Mouse (Mus musculus): Measurements from ENCODE around the gene Mal.
"Not testable (repeated sequence)": the region's sequence is repeated elsewhere in the genome, so short reads cannot be mapped to it uniquely, and the experiment has no call there.

Gene Mal

GRCm38 (mm10) chr2:127624786-127625185 lies 31.7 kb downstream of the Mal start:
- no peak for DNase-seq (ENCODE audit: low read depth, low spot score)

- DNase-seq (ENCODE audit: low read depth, low spot score): no peak
Measured at GRCm38 (mm10) chr2:127622065-127622464, 34.4 kb downstream of the Mal start.

GRCm38 (mm10) chr2:127619311-127619710 lies 37.2 kb downstream of the Mal start:
- DNase-seq (ENCODE audit: low read depth, low spot score): no peak

GRCm38 (mm10) chr2:127612288-127612687 lies 44.2 kb downstream of the Mal start:
- DNase-seq (ENCODE audit: low read depth, low spot score): no peak

GRCm38 (mm10) chr2:127611386-127611785 lies 45.1 kb downstream of the Mal start:
- DNase-seq (ENCODE audit: low read depth, low spot score): no peak

GRCm38 (mm10) chr2:127608986-127609385 lies 47.5 kb downstream of the Mal start:
- DNase-seq (ENCODE audit: low read depth, low spot score): no peak

- no peak for DNase-seq (ENCODE audit: low read depth, low spot score)
Measured at GRCm38 (mm10) chr2:127608234-127608633, 48.3 kb downstream of the Mal start.

- DNase-seq (ENCODE audit: low read depth, low spot score): no peak
Measured at GRCm38 (mm10) chr2:127605203-127605602, 51.3 kb downstream of the Mal start.

- not testable (repeated sequence) for DNase-seq (ENCODE audit: low read depth, low spot score)
Measured at GRCm38 (mm10) chr2:127603383-127603782, 53.1 kb downstream of the Mal start.

- DNase-seq (ENCODE audit: low read depth, low spot score): no peak
Measured at GRCm38 (mm10) chr2:127590840-127591239, 65.7 kb downstream of the Mal start.

GRCm38 (mm10) chr2:127590204-127590603 lies 66.3 kb downstream of the Mal start:
- no peak for DNase-seq (ENCODE audit: low read depth, low spot score)

- no peak for DNase-seq (ENCODE audit: low read depth, low spot score)
Measured at GRCm38 (mm10) chr2:127588897-127589296, 67.6 kb downstream of the Mal start.

- DNase-seq (ENCODE audit: low read depth, low spot score): peak; percentile 27
Measured at GRCm38 (mm10) chr2:127587514-127587844, 69.0 kb downstream of the Mal start.

- DNase-seq (ENCODE audit: low read depth, low spot score): peak; percentile 79
Measured at GRCm38 (mm10) chr2:127586694-127587513, 69.6 kb downstream of the Mal start, which contains the start of the genes Zfp661 and Mrps5. TSS of gene Zfp661 (minus strand) at chr2:127587094. TSS of gene Mrps5 (plus strand) at chr2:127587222.

- DNase-seq (ENCODE audit: low read depth, low spot score): peak; percentile 72
Measured at GRCm38 (mm10) chr2:127584436-127584858, 72.0 kb downstream of the Mal start.

All from c-Kit-negative CD71-positive TER-119-positive erythroid progenitor cells, embryonic 14.5 days (primary cell).